Mouse (Mus musculus) adrenal gland, adult 8-10 months (tissue): Measurements from ENCODE around the gene Hoxc4. TPM values are rescaled to one million over a fixed set of nuclear protein-coding genes. Genes with fewer than 3 reads are reported as not detected.

ENCODE experiments used
- DNase-seq: peaks from one replicate; pipeline ENCODE4 v3.0.0; 2022
- total RNA-seq, 4 experiments: library from RNA; stranded (reverse); gene quantifications; 2 replicates each; pipeline ENCODE4 v1.2.4; 2022

The Hoxc4 gene
- total RNA-seq, 4 experiments from 2014 or later = 5.0 to 17.9 (median 10.8) TPM

GRCm38 (mm10) chr15:103038701-103039480 is 20.2 kb downstream of the Hoxc4 start:
- no peak for DNase-seq

DNA sequence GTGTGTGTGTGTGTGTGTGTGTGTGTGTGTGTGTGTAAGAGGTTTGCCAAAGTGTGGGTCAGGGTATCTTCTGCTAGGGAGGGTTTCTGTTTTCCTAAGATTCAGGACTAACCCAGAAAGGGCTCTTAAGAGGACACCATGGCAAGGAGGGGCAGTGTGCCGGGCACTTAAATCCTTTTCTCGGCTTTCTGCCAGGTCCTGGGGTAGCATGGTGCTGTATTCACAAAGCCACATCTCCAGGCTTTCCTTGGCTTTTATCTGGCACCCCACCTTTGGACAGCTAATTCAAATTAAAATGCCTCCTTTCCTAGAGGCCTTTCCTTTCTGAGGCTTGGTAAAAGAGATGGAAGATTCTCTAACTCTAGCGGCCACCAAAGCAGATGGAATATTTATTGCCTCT is 20.9 kb downstream of the Hoxc4 start:
- DNase-seq = no peak

- no peak for DNase-seq
Observed at GRCm38 (mm10) chr15:103040601-103041000, 21.9 kb downstream of the Hoxc4 start.

DNA sequence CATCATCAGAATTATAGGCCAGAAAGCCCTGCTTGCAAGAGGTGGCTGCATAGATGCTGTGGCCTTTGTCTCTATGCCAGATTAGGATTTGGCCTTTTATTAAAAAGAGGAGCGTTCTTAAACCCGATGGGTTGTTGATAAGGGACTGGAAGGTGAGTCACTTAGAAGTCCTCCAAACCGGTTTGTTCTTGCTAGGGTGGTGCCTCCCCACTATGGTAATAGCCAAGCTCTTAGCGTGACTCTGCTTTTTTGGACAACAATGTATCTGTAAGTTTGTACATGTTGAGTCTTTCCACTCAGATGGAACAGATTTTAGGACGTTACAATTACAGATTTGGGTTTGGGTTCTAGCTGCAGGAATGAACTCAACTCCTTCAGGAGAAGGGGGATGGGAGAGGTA is 22.9 kb downstream of the Hoxc4 start:
- no peak for DNase-seq

DNA sequence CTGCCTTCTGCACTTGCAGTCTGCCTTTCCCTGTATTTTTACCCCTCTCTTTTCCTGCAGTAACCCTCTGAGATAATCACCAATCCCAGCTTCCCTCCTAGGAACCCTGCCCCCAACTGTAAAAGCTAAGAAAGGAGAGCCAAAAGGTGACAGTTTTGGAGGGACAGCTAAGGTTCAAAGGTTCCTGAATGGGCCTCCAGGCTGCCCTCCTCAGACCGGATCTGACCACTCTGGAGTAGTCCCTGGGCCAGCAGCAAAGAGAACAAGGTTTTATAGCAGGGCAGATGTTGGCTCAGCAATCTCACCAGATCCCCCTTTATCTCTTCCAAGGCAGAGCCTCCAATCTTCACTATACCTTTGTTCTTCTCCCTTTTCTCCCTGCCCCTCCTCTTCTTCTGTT is 23.5 kb downstream of the Hoxc4 start:
- DNase-seq = no peak

DNA sequence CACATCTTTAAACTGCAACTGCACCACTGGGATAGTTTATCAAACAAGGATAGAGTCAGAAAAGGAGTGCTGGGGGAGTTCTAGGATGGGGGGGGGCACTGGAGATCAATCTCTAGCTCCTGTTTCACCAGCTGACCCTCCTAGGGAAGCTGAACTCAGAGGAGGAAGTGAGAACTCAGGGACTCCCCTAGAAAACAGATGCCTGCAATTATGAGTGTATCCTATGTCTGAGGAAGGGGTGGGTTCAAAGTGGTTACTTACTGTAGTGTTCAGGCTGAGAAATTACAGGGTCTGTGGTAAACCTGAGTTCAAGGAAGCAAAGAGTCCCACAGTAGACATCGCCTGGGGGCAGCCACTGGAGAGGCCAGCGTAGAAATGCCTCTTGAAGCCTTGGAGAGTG is 32.9 kb downstream of the Hoxc4 start:
- no peak for DNase-seq

DNA sequence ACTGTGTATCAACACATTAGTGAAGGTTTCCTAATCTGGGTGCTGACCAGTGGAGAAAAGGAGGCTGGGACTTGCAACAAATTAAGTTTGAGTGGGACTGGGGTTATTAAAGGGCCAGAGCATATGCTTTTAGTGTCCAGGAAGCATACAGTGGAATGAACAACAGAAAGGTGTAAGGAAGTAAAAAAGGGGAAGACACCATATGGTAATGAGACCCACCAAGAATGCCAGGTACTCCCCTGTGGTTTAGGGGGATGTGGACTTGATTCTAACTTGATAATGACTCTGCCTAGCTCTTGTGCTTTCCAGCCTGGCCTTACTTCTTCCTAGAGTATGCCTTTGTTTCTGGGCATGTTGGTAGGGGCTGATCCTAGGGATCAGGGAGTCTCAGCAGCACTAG is 34.5 kb downstream of the Hoxc4 start:
- DNase-seq = no peak

DNA sequence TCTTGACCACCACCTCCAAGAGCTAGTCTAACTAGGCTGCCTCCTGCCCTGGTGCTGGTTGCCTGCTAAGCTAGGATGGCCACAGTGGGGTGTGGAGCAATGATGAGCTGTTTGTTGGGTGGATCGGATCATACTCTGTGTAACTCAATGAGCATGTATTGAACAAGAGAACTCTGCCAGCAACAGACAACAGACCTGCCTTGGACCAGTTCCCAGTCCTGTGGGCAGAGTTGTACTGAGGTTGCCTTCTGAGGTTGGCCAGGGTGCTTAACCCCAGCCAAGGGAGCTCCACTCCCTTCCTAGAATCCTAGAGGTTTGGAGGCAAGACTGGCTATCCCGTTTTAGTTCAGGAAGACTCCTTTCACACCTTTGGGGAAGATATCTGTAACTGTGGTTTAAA is 37.7 kb downstream of the Hoxc4 start:
- DNase-seq = no peak

- DNase-seq = no peak
Observed at GRCm38 (mm10) chr15:103058715-103059114, 40.0 kb downstream of the Hoxc4 start.

DNA sequence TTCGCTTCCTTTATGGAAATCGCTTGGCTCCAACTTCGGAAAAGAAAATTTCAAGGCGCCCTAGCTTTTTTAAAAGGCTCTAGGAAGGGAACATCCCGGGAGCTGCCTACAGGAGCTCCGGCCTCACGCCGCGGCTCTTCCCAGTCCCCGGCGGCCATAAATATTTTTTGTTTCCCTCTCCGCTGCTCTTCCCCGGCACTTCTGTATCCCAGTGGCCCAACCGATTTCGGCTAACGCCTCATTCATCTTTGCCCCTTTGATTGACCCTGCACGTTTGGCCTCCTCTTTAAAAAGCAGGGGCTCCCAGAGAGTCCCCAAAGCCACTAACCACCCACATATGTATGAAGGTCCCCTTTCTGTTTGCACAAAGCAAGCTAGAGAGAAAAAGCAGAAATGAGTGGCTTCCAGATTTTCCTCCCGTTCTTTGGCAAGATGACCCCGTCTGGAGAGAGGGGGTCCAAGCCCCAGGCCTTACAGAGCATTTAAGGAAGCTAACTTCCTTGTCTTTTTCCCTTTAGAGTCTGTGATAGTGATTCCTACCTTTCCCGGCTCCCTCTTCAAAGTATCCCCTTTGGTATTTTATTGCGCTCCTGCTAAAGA is 40.8 kb downstream of the Hoxc4 start:
- DNase-seq = no peak

- DNase-seq = no peak
Observed at GRCm38 (mm10) chr15:103060021-103060340, 41.2 kb downstream of the Hoxc4 start.

GRCm38 (mm10) chr15:103060341-103061130 is 41.8 kb downstream of the Hoxc4 start:
- DNase-seq = no peak

DNA sequence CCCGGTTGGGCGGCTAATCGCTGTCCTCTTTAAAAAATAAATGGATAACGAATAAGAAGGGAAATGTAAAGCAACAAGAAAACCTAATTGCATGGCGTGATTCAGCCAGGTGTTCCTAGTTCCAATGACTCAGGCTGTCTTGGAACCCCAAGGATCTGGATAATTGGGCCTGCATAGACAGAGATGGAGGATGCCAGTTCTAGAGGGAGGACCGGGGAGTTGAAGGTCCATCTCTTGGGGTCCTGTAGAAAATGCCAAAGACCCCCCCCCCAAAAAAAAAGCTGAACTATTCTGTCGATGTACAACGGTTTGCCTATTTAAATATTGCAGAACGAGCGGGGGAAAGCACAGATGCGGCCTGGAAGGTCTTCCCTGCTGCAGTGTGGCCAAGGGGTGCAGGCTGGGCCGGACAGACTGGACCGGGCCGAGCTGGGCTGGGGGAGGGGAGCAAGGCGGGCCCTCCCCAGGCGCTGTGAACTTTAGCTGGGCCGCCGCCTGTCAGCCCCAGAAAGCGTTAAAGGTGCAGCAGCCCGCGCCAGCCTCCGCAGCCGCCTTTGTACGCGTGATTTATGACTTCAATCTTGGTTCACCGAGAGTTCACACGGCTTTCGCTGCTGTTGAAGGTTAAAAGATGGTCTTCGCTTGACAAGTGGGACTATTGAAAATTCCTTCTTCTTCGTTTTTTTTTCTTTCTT is 42.5 kb downstream of the Hoxc4 start:
- DNase-seq = peak; percentile 31

GRCm38 (mm10) chr15:103061988-103062387 is 43.3 kb downstream of the Hoxc4 start:
- no peak for DNase-seq

GRCm38 (mm10) chr15:103065642-103066041 is 46.9 kb downstream of the Hoxc4 start:
- DNase-seq = no peak

- no peak for DNase-seq
Observed at GRCm38 (mm10) chr15:103067701-103068100, 49.0 kb downstream of the Hoxc4 start.

DNA sequence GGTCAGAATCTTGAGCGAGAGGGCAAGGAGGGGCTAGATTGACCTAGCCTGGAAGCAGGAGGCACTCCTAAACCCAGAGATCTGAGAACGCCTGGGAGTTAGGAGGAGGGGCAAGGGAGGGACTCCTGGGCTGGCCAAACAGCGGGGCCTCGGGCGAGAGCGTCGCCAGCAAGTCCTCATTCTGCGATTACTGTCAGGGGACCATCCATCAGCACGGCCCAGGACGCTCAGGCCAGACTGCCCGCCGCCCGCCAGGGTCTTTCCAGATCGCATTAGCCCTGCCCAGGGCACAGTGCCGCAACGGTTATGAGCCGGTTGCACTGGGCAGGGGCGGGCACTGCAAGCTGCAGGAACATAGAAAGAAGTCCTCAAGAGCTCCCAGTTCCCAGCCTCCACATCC is 50.4 kb downstream of the Hoxc4 start:
- DNase-seq = no peak

GRCm38 (mm10) chr15:103071266-103071665 is 52.5 kb downstream of the Hoxc4 start:
- DNase-seq = no peak

GRCm38 (mm10) chr15:103074663-103075415 is 56.1 kb downstream of the Hoxc4 start:
- no peak for DNase-seq

DNA sequence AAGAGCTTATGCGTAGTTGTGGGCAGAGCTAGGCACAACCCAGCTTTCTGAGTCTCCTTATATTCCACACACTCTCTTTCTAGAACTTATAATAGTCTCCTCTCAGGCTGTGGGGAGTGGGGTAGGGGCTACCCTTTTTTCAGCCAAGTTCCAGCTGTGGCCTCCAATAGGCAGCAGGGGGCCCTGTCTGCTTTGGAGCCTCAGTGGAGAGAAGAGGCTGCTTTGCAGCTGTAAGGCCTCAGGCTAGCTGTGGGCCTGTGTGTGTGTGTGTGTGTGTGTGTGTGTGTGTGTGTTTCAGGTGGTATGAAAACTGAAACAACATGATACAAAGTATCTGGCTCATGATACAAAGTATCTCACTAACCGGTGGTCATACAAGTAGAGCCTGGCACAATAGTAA is 58.9 kb downstream of the Hoxc4 start:
- DNase-seq = no peak

- DNase-seq = no peak
Observed at GRCm38 (mm10) chr15:103082622-103083021, 63.9 kb downstream of the Hoxc4 start.

GRCm38 (mm10) chr15:103083598-103083997 is 64.9 kb downstream of the Hoxc4 start:
- no peak for DNase-seq
